Mouse (Mus musculus): ENCODE measurements around the gene Rcan2.
"Not testable (repeated sequence)": the region's sequence is repeated elsewhere in the genome, so short reads cannot be mapped to it uniquely, and the experiment has no call there.

Rcan2 gene

GRCm38 (mm10) chr17:43801077-43801476 lies at the start of gene Rcan2:
Gene Rcan2, plus strand, starts transcription at chr17:43801351.
- DNase-seq, result peak; percentile 39

- no peak for DNase-seq
Observed at GRCm38 (mm10) chr17:43752811-43753210, 48.3 kb upstream of the Rcan2 start.

DNA sequence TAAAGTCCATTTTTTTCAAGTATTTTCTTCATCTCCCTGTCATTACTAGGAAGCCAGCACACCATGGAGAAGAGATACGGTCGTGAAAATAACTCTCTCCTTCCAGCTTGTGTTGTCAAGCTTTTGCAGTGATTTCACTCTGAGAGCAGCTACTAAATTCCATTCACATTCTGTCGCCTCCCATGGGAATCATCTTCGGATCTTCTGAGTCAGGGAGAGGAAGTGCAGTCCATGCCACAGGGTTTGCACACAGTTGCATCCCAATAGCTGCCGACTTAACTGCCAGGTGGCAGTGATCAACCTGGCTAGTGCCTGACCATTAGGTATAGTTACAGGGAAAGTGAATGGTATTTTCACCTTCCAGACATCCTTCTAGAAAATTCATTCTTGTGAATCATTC lies 46.5 kb upstream of the Rcan2 start:
- no peak for DNase-seq

- DNase-seq, result peak; percentile 14
Observed at GRCm38 (mm10) chr17:43758607-43759259, 42.4 kb upstream of the Rcan2 start.

DNA sequence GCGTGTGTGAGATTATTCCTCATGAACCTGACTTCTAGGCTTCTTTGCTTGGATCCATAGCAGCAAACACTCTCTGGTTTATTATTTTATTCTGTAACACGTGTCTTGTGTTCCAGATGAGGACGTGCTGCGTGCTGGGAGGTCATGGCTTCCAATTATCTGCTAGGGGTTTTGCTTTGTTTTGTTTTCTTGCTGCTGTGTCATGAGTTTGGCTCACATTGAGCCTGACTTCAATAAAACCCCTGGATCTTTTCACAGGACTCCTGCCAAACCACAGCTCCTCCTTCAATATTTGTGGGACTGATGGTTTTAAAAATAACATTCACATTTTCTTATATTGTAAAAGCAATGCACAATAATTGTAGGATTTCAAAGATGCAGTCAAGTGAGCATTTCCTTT lies 16.6 kb upstream of the Rcan2 start:
- DNase-seq, result no peak

DNA sequence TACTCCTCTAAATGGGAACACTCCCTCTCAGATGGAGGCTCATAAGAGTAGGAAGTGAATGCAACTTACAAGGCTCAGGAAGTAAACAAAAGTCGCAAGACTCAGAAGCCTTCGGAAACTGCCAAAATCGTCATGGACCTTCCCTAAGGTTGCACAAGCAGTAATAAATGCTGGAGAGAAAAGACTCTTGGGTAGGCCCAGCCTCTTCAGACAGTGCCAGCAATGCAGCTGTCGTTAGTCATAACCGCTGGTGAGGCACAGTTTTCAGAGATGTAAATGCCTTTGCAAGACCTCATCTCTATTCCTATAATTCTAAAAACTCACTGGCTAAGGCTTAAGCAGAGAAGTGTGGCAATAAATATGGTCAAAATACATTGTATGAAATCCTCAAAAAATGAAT lies 12.9 kb upstream of the Rcan2 start:
- no peak for DNase-seq

DNA sequence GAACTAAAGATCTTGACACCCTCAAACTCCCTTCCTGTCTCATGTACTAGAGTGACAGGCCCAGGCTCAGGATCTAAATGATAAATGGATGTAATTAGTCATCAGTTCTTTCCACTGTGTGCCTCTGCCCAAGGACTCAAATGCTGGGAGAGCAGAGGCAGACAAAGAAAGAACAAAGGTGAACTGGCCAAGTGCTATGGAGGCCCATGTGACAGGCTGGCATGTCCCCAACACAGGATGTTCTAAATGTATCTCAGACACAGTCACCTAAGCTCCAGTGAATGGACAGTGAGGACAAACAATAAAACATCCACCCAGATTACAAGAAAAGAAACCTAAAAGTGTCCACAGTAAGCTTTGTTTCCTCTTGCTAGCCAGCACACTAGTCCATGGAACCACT lies 11.8 kb upstream of the Rcan2 start:
- DNase-seq, result no peak

- DNase-seq, result no peak
Observed at GRCm38 (mm10) chr17:43791751-43792150, 9.4 kb upstream of the Rcan2 start.

DNA sequence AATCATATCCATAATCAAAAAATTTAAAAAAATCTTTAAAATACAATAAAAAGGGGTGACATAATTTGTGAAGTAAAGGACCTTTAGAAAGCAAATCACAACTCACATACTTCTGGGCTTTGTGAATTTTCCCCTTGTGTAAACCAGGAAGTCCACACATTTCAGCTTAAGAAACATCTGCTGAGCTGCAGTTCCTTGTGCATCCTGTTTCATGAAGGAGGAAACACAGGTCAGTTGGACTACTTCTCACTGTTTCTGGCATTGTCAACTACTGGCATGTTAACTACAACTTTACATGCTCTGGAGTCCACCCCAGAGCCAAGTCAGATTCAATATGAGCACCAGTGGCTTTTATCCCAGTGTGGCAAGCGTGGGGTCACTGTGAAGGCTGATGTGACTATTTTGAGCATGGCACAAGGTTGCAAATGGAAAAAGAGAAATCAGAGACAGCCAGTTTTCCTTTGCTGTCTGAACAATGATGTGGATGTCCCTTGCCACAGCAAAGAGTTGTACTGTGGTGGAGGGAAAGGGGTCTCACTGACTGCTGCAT lies 6.3 kb upstream of the Rcan2 start:
- DNase-seq, result no peak

DNA sequence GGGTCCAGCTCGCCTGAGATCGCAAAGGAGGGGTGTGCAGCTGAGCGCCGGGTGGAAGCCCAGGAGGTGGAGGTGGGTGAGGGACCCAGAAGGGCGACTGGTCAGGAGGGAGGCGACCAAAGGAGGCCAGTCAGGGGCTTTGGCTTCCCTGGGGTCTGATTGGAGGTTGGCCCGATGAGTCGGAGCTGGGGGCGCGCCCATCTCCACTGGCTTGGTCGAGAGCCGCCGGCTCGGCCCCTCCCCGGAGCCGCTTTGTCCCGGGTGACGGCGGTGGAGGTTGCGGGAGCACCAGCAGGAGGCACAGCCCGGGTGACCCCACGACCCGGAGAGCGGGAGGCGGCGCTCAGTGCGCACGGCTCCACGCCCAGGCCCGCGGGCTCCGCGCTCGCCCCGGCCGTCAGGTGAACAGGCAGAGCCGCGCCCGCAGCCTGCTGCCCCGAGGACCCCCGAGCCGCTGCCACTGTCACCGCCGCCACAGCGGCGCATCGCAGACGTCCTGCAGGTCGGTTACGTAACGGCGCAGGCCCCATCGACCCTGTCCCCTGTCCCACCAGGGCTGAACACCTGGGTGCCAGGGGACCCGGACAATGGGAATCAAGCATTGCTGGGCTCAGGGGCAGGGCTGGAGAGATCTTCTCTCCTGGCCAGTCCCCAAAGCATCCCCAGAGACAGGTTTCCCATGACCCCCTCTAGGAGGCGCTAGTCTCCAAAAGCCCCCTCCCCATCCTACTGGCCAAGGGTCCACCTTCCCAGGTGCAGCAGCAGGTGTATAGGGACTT lies 633 bp downstream of the Rcan2 start:
- peak; percentile 49 for DNase-seq

DNA sequence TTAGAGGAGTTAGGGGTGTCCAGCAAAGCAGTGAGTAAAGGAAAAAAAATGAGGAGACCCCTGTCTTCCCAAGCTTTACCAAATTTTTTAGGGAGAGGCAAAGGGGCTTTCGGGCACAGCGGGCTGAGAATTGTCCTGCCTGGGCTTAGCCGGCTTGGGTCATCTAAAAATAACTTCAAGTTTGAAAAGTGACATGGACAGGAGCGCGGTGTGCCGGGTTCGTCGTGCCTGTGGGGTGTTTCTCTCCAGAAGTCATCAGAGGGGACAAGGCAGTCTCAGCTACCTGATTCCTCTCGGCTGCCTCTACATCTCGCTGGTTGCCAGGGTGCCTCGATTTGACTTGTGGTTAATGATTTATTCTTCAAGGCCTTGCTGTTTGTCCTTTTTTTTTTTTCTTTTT lies 1.3 kb downstream of the Rcan2 start:
- DNase-seq, result peak; percentile 11

GRCm38 (mm10) chr17:43803111-43803510 lies 2.0 kb downstream of the Rcan2 start:
- no peak for DNase-seq

DNA sequence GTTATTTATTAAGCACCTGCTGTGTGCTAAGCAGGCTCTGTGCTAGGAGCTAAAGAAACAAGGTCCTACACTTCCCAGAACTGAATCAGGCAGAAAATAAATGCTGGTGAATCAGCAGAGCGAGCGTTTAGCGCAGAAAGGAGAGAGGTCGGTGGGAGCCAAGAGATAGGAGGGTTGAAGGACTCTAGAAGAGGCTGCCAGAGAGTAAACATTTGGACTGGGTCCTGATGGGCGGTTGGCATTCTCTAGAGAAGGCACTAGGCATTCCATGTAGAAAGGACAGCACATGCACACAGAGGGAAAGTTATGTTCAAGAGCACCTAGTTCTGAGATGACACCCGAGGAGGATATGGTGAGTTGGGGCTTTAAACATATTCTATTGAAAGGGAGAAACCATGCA lies 2.6 kb downstream of the Rcan2 start:
- DNase-seq, result no peak

DNA sequence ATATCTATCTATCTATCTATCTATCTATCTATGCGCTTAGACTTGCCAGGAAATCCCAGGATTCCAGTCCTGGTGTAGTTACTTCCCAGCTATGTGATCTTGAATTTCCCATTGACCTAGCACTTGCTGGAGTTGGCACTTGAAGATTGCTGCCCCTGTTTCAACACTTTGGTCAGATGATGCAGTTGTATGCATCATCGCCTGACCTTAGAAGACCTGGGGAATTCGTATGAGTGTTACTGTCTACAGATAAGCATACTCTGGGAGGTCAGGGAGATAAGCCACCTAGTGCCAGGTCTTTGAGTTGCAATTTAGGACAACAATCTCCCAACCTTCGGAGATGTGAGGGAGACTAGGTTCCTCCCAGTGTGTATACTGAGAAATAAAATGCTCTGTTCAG lies 5.7 kb downstream of the Rcan2 start:
- no peak for DNase-seq

GRCm38 (mm10) chr17:43811453-43811852 lies 10.3 kb downstream of the Rcan2 start:
- DNase-seq, result no peak

DNA sequence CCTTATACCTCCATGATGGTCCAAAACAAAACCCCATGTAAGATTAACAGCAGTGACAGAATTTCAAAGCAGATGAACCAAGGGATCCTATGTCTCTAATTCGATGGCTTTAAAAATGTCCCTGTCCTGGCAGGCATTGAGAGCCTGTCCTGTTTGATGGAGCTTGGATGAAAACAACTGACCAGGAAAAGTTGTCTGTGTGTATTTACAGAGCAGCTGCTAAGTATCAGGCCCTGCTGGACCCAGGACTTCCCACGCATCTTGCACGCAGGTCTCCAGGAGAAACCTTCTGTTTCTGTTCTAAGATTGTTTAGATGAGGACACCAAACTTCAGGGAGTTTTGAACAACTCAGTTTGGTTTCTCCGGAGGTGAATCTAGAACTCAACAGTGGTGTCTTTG lies 14.2 kb downstream of the Rcan2 start:
- DNase-seq, result no peak

DNA sequence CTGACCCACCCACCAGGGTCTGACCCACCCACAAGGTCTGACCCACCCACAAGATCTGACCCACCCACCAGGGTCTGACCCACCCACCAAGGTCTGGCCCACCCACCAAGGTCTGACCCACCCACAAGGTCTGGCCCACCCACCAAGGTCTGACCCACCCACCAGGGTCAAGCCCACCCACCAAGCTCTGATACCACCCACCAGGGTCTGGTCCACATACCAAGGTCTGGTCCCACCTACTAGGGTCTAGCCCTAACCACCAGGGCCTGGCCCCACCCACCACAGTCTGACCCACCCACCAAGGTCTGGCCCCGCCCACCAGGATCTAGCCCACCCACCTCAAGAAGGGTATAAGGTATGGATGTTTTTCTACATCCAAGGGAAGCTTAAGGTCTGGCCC lies 15.3 kb downstream of the Rcan2 start:
- DNase-seq, result no peak

DNA sequence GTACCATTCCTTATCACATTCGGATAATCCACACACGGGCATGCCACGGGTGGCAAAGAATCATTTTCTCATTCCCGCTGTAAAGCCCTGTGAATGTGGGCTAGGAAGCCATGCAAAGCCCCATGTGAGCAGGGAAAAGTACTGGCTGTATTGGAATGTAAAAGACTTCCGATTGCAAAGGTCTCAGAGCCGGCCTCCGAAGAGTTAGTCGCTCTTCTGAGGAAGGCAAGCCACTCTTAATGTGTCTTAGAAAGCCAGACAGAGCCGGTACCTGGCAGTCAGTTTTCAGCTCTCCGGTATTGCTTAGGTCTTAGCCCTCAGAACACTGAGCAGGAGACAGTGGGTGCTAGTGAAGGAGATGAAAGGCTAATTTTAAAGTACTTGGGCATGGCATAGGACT lies 16.0 kb downstream of the Rcan2 start:
- DNase-seq, result no peak

DNA sequence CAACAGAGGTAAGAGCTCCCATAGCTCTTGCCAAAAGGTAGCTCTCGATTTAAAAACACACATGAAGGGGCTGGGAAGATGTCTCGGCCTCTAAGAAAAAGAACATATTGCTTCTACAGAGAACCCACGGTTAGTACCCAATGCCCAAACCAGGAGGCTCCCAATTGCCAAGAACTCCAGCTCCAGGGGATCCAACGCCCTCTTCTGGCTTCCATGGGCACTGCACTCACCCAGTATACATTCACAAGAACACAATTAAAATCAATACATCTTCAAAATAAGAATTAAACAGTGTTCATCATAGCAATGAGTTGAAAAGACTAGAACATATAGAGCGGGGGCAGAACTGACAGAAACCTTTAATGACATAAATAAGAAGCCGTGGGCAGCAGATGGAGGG lies 17.2 kb downstream of the Rcan2 start:
- no peak for DNase-seq

DNA sequence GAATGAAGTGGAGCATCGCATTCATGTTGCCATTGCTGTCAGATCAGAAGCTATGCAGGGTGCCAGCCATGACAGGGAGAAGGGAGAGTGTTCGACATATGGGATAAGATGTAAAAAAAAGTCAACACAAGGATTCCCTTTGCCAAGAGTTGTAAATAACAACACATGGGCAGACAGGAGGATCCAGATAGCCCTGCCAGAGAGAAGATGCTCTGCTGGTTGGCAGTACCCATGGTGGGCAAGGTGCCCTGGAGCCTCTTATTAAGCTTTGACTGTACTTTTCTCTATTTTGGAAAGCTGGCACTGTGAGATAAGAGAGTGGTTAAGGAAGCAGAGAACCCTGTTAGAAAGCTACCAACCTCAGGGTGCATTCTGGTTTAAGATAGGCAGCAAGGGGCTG lies 19.8 kb downstream of the Rcan2 start:
- no peak for DNase-seq

DNA sequence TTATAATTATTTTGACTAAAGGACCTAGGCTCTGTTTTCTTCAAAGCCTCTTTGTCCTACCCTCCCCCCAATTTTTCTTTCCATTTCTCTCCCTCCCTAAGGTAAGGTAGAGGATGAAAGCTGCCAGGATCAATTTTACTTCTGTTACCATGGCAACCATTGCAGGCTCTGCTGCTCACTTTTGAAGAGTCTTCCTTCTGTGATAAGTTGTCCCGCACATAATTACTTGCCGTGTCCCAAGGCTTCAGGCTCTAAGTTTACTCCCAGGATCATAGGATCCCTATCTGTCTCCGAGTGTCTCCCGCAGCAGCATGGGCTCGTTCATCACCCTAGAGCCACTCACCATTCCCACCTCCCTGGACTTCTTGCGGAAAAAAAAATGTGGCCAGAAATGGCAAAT lies 21.1 kb downstream of the Rcan2 start:
- DNase-seq, result no peak

DNA sequence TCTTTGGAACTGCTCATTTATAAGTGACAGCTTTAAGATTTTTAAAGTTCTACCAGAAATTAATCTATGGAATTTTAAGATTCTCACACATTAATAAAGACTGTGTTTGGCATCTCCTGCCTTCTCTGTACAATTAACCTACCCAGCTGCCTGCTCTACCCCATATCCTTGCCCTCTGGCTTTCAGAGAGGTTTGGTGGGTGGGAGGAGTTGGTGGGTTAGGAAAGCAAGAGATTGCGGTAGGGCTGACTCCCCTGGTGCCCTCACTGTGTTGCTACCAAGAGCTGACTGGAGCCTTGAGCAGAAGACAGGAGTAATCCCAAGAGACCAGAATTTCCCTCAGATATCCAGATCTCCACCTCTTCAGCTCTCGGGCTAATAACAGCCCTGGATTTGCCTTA lies 21.5 kb downstream of the Rcan2 start:
- no peak for DNase-seq

GRCm38 (mm10) chr17:43824781-43825410 lies 23.7 kb downstream of the Rcan2 start:
- DNase-seq, result no peak

DNA sequence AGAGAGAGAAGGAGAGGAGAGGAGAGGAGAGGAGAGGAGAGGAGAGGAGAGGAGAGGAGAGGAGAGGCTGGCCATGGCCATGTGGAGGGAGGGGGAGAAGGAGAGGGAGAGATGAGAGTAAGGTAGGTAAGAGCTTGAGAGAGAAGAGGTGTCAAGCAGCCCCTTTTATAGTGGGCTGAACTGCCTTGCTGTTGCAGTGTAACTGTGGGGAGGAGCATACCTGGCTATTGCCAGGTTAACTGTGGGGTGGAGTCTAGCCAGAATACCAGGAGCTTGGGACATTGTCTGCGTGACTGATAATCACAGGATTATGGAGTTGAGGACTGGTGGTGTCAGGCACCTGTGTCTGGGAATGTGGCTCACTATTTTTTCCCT lies 24.2 kb downstream of the Rcan2 start:
- not testable (repeated sequence) for DNase-seq

All from liver (tissue).